Mouse (Mus musculus) cerebellum, adult 11-12 months (tissue): ENCODE results near the gene Rimbp2.
A peak's percentile ranks its signal among the peaks of the same experiment; 100 is the strongest.
"Not testable (repeated sequence)": the region's sequence is repeated elsewhere in the genome, so short reads cannot be mapped to it uniquely, and the experiment has no call there.

Source experiments
- DNase-seq: peaks from one replicate; pipeline ENCODE4 v3.0.0; 2022

Gene Rimbp2

GRCm38 (mm10) chr5:128739168-128739837, 214.0 kb downstream of the Rimbp2 start:
- no peak for DNase-seq

GRCm38 (mm10) chr5:128735921-128736320, 217.4 kb downstream of the Rimbp2 start:
- no peak for DNase-seq

GRCm38 (mm10) chr5:128733955-128734354, 219.3 kb downstream of the Rimbp2 start:
- peak; percentile 5 for DNase-seq

- DNase-seq: no peak
Observed at GRCm38 (mm10) chr5:128732416-128733014, 220.8 kb downstream of the Rimbp2 start.

- no peak for DNase-seq
Observed at GRCm38 (mm10) chr5:128730634-128731033, 222.7 kb downstream of the Rimbp2 start.

- no peak for DNase-seq
Observed at GRCm38 (mm10) chr5:128729341-128729740, 223.9 kb downstream of the Rimbp2 start.

GRCm38 (mm10) chr5:128720461-128720860, 232.8 kb downstream of the Rimbp2 start:
- DNase-seq: not testable (repeated sequence)

GRCm38 (mm10) chr5:128715171-128715570, 238.1 kb downstream of the Rimbp2 start:
- DNase-seq: no peak

- DNase-seq: no peak
Observed at GRCm38 (mm10) chr5:128711847-128712246, 241.4 kb downstream of the Rimbp2 start.

GRCm38 (mm10) chr5:128710596-128710995, 242.7 kb downstream of the Rimbp2 start:
- no peak for DNase-seq

GRCm38 (mm10) chr5:128708929-128709328, 244.4 kb downstream of the Rimbp2 start:
- no peak for DNase-seq
